Mouse (Mus musculus): Measurements from ENCODE around the gene Tbkbp1.

- no peak for TF ChIP-seq MYOD1 (IDR thresholded peaks at IDR 0.05; ENCODE audit: control insufficient read depth in 1 of 3, insufficient read length in 2 of 3, low read depth in 2 of 3)
- no peak for TF ChIP-seq SRF (IDR thresholded peaks at IDR 0.05; ENCODE audit: control insufficient read depth, insufficient read length, low read depth)
- no peak for TF ChIP-seq TCF3 (IDR thresholded peaks at IDR 0.05; ENCODE audit: insufficient read length, low read depth)
- TF ChIP-seq USF1 (IDR thresholded peaks at IDR 0.05; ENCODE audit: low read depth): no peak
- no peak for TF ChIP-seq TCF12 (IDR thresholded peaks at IDR 0.05; ENCODE audit: insufficient read depth, poor library complexity, severe bottlenecking)
- no peak for TF ChIP-seq POLR2A (IDR thresholded peaks at IDR 0.05; ENCODE audit: insufficient read length, low read depth)
- no peak for TF ChIP-seq E2F4 (IDR thresholded peaks at IDR 0.05; ENCODE audit: insufficient read depth)
- TF ChIP-seq MYOG (IDR thresholded peaks at IDR 0.05; ENCODE audit: control insufficient read depth in 1 of 3, insufficient read depth in 1 of 3, insufficient read length in 2 of 3, low read depth in 2 of 3): no peak
- peak; percentile 54; the same call in 1 of the 2 replicates for TF ChIP-seq CEBPB (IDR thresholded peaks at IDR 0.05; ENCODE audit: insufficient read depth, poor library complexity, severe bottlenecking)
Observed at GRCm38 (mm10) chr11:97128956-97129355, 22.3 kb downstream of the Tbkbp1 start.

All from myocyte (in vitro differentiated cells).